Comparison of ENCODE assay signal across 21 mouse cellular contexts in the genomic region with DNA sequence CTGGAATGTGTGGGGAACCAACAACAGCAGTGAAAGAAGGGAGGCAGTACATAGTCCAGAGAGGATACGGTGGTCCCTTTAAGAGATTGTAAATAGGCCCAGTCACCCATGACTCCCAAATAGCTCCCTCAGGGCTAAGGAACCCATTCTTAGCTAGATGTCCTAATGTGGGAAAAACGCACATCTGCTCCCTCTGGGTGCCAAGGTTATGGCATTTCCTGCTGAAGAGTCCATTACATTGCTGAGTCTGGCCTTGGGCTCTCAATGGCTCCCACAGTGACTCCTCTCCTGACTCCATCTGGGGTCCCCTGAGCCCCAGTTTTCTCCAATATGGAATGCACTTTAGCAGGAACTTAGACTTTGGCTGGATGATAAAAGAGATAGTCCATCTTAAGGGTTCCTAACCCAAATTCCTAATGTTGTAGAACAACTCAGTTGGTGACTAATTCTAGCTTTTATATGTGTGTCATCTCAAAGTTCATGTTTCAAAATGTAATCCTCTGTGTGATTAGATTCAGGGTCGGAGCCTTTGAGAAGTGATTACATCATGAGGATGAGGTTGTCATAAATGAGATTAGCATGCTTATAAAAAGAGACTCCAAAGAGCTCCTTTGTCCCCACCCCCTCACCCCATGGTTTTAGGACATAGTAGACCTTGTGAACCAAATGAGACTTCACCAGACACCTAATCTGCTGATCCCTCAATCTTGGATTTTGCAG.
A peak's percentile ranks its signal among the peaks of the same experiment; 100 is the strongest.
DNase-seq lines count a peak whose midpoint lies in the region; ATAC-seq lines count a peak whose summit lies in the region.
"Had no signal": no experiment of that assay in that cellular context is flagged by ENCODE, and none has a peak within 500 bp of the region (broad histone marks: within the 10 kb centered on the region; RNA-seq: fewer than 3 reads in every experiment).

No protein-coding gene starts in this region.

- H3K27me3 ChIP-seq in heart, embryonic 10.5 days (ENCODE audit: insufficient read depth, poor library complexity, severe bottlenecking): peaks cover 42% of the 10 kb centered on the region
- H3K27me3 ChIP-seq in heart, embryonic 12.5 days (replicated peaks): peaks cover 24% of the 10 kb centered on the region
- H3K27me3 ChIP-seq in intestine, embryonic 15.5 days (replicated peaks): no peaks in the 10 kb centered on the region
- H3K27me3 ChIP-seq in limb, embryonic 10.5 days (ENCODE audit: low read depth, poor library complexity, severe bottlenecking): peaks cover 99% of the 10 kb centered on the region
- H3K27me3 ChIP-seq: forebrain, embryonic 15.5 days; hindbrain, embryonic 13.5 days had no signal

- no peaks in the 10 kb centered on the region for H3K9me3 ChIP-seq in heart, embryonic 10.5 days
- no peaks in the 10 kb centered on the region for H3K9me3 ChIP-seq in heart, embryonic 12.5 days (replicated peaks)
- no peaks in the 10 kb centered on the region for H3K9me3 ChIP-seq in intestine, embryonic 15.5 days
- no peaks in the 10 kb centered on the region for H3K9me3 ChIP-seq in limb, embryonic 10.5 days (replicated peaks)
- H3K9me3 ChIP-seq: embryonic facial prominence, embryonic 10.5 days; forebrain, embryonic 15.5 days; hindbrain, embryonic 13.5 days had no signal

- H3K4me1 ChIP-seq in heart, embryonic 10.5 days: peaks cover 4% of the 10 kb centered on the region
- H3K4me1 ChIP-seq in heart, embryonic 12.5 days (replicated peaks): peaks cover 5% of the 10 kb centered on the region
- no peaks in the 10 kb centered on the region for H3K4me1 ChIP-seq in intestine, embryonic 15.5 days (replicated peaks)
- peaks cover 24% of the 10 kb centered on the region for H3K4me1 ChIP-seq in limb, embryonic 10.5 days
- H3K4me1 ChIP-seq: forebrain, embryonic 15.5 days had no signal

- peak; percentile 19 for DNase-seq in gastrocnemius, adult 18-20 months (ENCODE audit: low spot score)
- DNase-seq in gastrocnemius, postnatal 25 days: no peak
- peak; percentile 53 for DNase-seq in heart, embryonic 10.5 days (ENCODE audit: low spot score)
- peak; percentile 17 for DNase-seq in 3T3-L1 (ENCODE audit: low read depth, low spot score)
- DNase-seq in limb, embryonic 10.5 days (ENCODE audit: low spot score): no peak
- DNase-seq in ovary, postnatal 10 days (ENCODE audit: low spot score): no peak
- DNase-seq: adrenal gland, postnatal 36 days; B cell, adult 2 months; cerebellum, adult 2 months; cerebellum, postnatal 10 days; gastrocnemius, postnatal 14 days; heart, postnatal 10 days had no signal

- ATAC-seq in heart, embryonic 12.5 days (ENCODE audit: insufficient number of reproducible peaks, low FRiP score): no peak
- ATAC-seq in intestine, embryonic 15.5 days: peak; percentile 74
- ATAC-seq: CD4-positive, CD25-positive, alpha-beta regulatory T cell, adult 4 months; forebrain, embryonic 15.5 days; hindbrain, postnatal 0 days had no signal

- no peak overlapping the region for H3K4me2 ChIP-seq in heart, embryonic 12.5 days
- H3K4me2 ChIP-seq in intestine, embryonic 15.5 days (replicated peaks): no peak overlapping the region
- H3K4me2 ChIP-seq: forebrain, embryonic 15.5 days; hindbrain, embryonic 13.5 days had no signal

- no peaks in the 10 kb centered on the region for H3K36me3 ChIP-seq in heart, embryonic 10.5 days
- no peaks in the 10 kb centered on the region for H3K36me3 ChIP-seq in heart, embryonic 12.5 days
- H3K36me3 ChIP-seq in intestine, embryonic 15.5 days: no peaks in the 10 kb centered on the region
- no peaks in the 10 kb centered on the region for H3K36me3 ChIP-seq in limb, embryonic 10.5 days
- H3K36me3 ChIP-seq: embryonic facial prominence, embryonic 10.5 days; forebrain, embryonic 15.5 days; G1E; hindbrain, embryonic 13.5 days had no signal

- no peak overlapping the region for H3K9ac ChIP-seq in heart, embryonic 12.5 days
- H3K9ac ChIP-seq in intestine, embryonic 15.5 days: no peak overlapping the region
- H3K9ac ChIP-seq: forebrain, embryonic 15.5 days; hindbrain, embryonic 13.5 days had no signal

- H3K4me3 ChIP-seq in heart, embryonic 10.5 days: no peak overlapping the region
- H3K4me3 ChIP-seq in heart, embryonic 12.5 days: no peak overlapping the region
- no peak overlapping the region for H3K4me3 ChIP-seq in intestine, embryonic 15.5 days (replicated peaks)
- no peak overlapping the region for H3K4me3 ChIP-seq in limb, embryonic 10.5 days
- H3K4me3 ChIP-seq: embryonic facial prominence, embryonic 10.5 days; forebrain, embryonic 15.5 days; heart, adult 2 months; hindbrain, embryonic 13.5 days had no signal

- WGBS in heart, embryonic 10.5 days: 79% methylated on average over 3 of the region's 3 CpGs
- WGBS in heart, embryonic 12.5 days: 75% methylated on average over 3 of the region's 3 CpGs
- 56% methylated on average over 3 of the region's 3 CpGs for WGBS in intestine, embryonic 15.5 days
- 91% methylated on average over 3 of the region's 3 CpGs for WGBS in limb, embryonic 10.5 days

- no peak overlapping the region for H3K27ac ChIP-seq in heart, embryonic 10.5 days
- H3K27ac ChIP-seq in heart, embryonic 12.5 days (ENCODE audit: poor library complexity, severe bottlenecking): no peak overlapping the region
- H3K27ac ChIP-seq in intestine, embryonic 15.5 days: no peak overlapping the region
- no peak overlapping the region for H3K27ac ChIP-seq in limb, embryonic 10.5 days
- H3K27ac ChIP-seq: embryonic facial prominence, embryonic 10.5 days; forebrain, embryonic 15.5 days; heart, adult 2 months; hindbrain, embryonic 13.5 days; hindbrain, postnatal 0 days had no signal

Comparison
In these comparisons a context has a peak if more than half of its experiments do, and no peak if none do; other contexts are left out.
1. DNase-seq: peak in gastrocnemius, adult 18-20 months (single experiment), heart, embryonic 10.5 days (single experiment) and 3T3-L1 (single experiment); none in gastrocnemius, postnatal 25 days (single experiment), limb, embryonic 10.5 days (single experiment) and ovary, postnatal 10 days (single experiment).